Mouse (Mus musculus): ENCODE results near the gene Cst9. TPM values are rescaled to one million over a fixed set of nuclear protein-coding genes. Genes with fewer than 3 reads are reported as not detected.

Gene Cst9
- polyA plus RNA-seq (2012): not detected in 2 replicates

GRCm38 (mm10) chr2:148834912-148835311 is at the start of gene Cst9:
Cst9 (plus strand) TSS chr2:148835147.
- Histone ChIP-seq H3K4me1 (ENCODE audit: control insufficient read depth) (no peaks in the 10 kb centered on the region), H3K4me3 (replicated peaks) (no peak within 1 kb of the TSS), H3K36me3 (ENCODE audit: control insufficient read depth) (no peaks in the 10 kb centered on the region), H3K27me3 (ENCODE audit: control insufficient read depth) (no peaks in the 10 kb centered on the region), H3K9me3 (ENCODE audit: control insufficient read depth, low read length) (no peaks in the 10 kb centered on the region)
- TF ChIP-seq TAL1 (IDR thresholded peaks at IDR 0.05; ENCODE audit: low read length) (no peak), GATA1 (IDR thresholded peaks at IDR 0.05; ENCODE audit: low read length) (no peak)

GRCm38 (mm10) chr2:148789142-148789541 is 45.8 kb upstream of the Cst9 start, which contains the start of gene Cst12:
Cst12 (plus strand) TSS chr2:148789361.
- H3K27me3 ChIP-seq (ENCODE audit: control insufficient read depth): no peaks in the 10 kb centered on the region
- no peaks in the 10 kb centered on the region for H3K36me3 ChIP-seq (ENCODE audit: control insufficient read depth)
- no peaks in the 10 kb centered on the region for H3K4me1 ChIP-seq (ENCODE audit: control insufficient read depth)
- TF ChIP-seq TAL1 (IDR thresholded peaks at IDR 0.05; ENCODE audit: low read length) (no peak), GATA1 (IDR thresholded peaks at IDR 0.05; ENCODE audit: low read length) (no peak)
- peaks cover 3% of the 10 kb centered on the region for H3K9me3 ChIP-seq (ENCODE audit: control insufficient read depth, low read length)
- H3K4me3 ChIP-seq (replicated peaks): no peak within 1 kb of the TSS

GRCm38 (mm10) chr2:148798485-148798884 is 36.5 kb upstream of the Cst9 start, which contains the start of gene Cst8:
Cst8 (plus strand) TSS chr2:148798785.
- Histone ChIP-seq H3K36me3 (ENCODE audit: control insufficient read depth) (no peaks in the 10 kb centered on the region), H3K4me1 (ENCODE audit: control insufficient read depth) (no peaks in the 10 kb centered on the region), H3K4me3 (replicated peaks) (no peak within 1 kb of the TSS), H3K9me3 (ENCODE audit: control insufficient read depth, low read length) (no peaks in the 10 kb centered on the region), H3K27me3 (ENCODE audit: control insufficient read depth) (no peaks in the 10 kb centered on the region)
- no peak for TF ChIP-seq TAL1 (IDR thresholded peaks at IDR 0.05; ENCODE audit: low read length)
- TF ChIP-seq GATA1 (IDR thresholded peaks at IDR 0.05; ENCODE audit: low read length): no peak

DNA sequence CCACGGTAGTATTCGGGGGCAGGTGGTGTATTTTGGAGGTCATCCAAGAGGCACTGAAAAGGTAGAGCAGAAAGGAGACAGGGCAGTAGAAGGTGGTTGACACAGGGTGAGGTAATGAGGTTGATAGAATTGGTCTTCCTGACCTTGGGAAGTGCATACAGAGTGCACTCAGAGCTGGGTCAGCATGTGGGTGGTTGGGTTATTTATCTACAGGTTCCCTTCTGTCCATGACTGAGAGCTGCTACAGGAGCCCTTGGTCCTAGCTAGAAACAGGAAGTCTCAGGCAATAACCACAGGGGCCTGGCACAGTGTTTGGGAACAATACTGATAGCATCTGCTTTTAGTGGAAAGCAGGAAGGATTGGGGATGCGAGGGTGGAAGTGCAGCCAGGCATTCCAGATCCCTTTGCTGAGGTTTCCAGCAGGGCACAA is 33.4 kb upstream of the Cst9 start:
- H3K9me3 ChIP-seq (ENCODE audit: control insufficient read depth, low read length): no peaks in the 10 kb centered on the region
- no peaks in the 10 kb centered on the region for H3K36me3 ChIP-seq (ENCODE audit: control insufficient read depth)
- no peaks in the 10 kb centered on the region for H3K4me1 ChIP-seq (ENCODE audit: control insufficient read depth)
- TF ChIP-seq TAL1 (IDR thresholded peaks at IDR 0.05; ENCODE audit: low read length) (no peak), GATA1 (IDR thresholded peaks at IDR 0.05; ENCODE audit: low read length) (no peak)
- no peak overlapping the region for H3K4me3 ChIP-seq (replicated peaks)
- no peaks in the 10 kb centered on the region for H3K27me3 ChIP-seq (ENCODE audit: control insufficient read depth)

DNA sequence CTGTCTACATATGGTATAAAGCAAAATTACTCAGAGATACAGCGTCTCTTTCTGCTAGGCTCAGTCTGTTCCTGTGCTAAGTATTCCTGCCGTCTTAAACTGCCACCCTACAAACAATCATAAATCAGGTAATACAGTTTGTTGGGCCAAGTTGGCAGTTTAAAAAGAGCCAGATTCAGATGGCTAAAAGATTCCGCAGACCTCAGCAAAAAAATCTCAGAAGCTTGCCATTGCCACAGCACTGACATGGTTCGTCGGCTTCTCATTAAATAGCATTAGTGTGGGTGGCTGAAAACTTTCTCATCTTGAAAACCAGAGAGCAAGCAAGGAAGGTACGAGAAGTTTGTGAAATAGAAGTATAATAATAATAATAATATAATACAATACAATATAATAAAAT is 28.3 kb upstream of the Cst9 start:
- Histone ChIP-seq H3K4me3 (replicated peaks) (no peak overlapping the region), H3K27me3 (ENCODE audit: control insufficient read depth) (no peaks in the 10 kb centered on the region), H3K36me3 (ENCODE audit: control insufficient read depth) (no peaks in the 10 kb centered on the region), H3K4me1 (ENCODE audit: control insufficient read depth) (no peaks in the 10 kb centered on the region), H3K9me3 (ENCODE audit: control insufficient read depth, low read length) (no peaks in the 10 kb centered on the region)
- no peak for TF ChIP-seq GATA1 (IDR thresholded peaks at IDR 0.05; ENCODE audit: low read length)
- TF ChIP-seq TAL1 (IDR thresholded peaks at IDR 0.05; ENCODE audit: low read length): no peak

DNA sequence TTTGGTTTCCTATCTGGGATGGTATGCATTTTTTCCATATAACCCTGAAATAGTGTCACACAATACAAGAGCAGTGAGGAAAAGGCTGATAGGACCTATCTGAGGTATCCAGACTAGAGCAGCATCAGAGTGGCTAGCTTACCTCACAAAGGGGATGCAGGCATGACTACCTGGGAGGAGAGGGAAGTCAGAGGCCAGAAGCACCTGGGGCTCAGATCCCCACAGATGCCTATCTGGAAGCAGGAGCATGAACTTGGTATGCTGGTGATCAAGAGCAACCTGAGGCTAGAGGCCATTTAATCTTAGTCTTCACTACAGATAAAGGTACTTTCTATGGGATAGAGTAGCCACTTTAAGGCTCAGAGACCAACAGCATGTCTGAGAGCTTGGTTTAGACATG is 15.0 kb upstream of the Cst9 start, which contains the start of gene Cst13:
Gene Cst13, plus strand, starts transcription at position 173 of the 400 bp plus-strand sequence.
- H3K27me3 ChIP-seq (ENCODE audit: control insufficient read depth): no peaks in the 10 kb centered on the region
- no peak for TF ChIP-seq TAL1 (IDR thresholded peaks at IDR 0.05; ENCODE audit: low read length)
- TF ChIP-seq GATA1 (IDR thresholded peaks at IDR 0.05; ENCODE audit: low read length): no peak
- no peaks in the 10 kb centered on the region for H3K36me3 ChIP-seq (ENCODE audit: control insufficient read depth)

GRCm38 (mm10) chr2:148825986-148826385 is 9.0 kb upstream of the Cst9 start:
- no peak for TF ChIP-seq TAL1 (IDR thresholded peaks at IDR 0.05; ENCODE audit: low read length)
- TF ChIP-seq GATA1 (IDR thresholded peaks at IDR 0.05; ENCODE audit: low read length): no peak
- no peaks in the 10 kb centered on the region for H3K4me1 ChIP-seq (ENCODE audit: control insufficient read depth)

More for the DNA sequence above, 15.0 kb upstream of the Cst9 start, which contains the start of gene Cst13:
- Histone ChIP-seq H3K4me1 (ENCODE audit: control insufficient read depth) (no peaks in the 10 kb centered on the region), H3K9me3 (ENCODE audit: control insufficient read depth, low read length) (no peaks in the 10 kb centered on the region), H3K4me3 (replicated peaks) (no peak within 1 kb of the TSS)

GRCm38 (mm10) chr2:148838075-148838777 is 3.3 kb downstream of the Cst9 start:
- TF ChIP-seq TAL1 (IDR thresholded peaks at IDR 0.05; ENCODE audit: low read length) (no peak), GATA1 (IDR thresholded peaks at IDR 0.05; ENCODE audit: low read length) (no peak)

More at GRCm38 (mm10) chr2:148825986-148826385, 9.0 kb upstream of the Cst9 start:
- no peaks in the 10 kb centered on the region for H3K36me3 ChIP-seq (ENCODE audit: control insufficient read depth)
- H3K9me3 ChIP-seq (ENCODE audit: control insufficient read depth, low read length): no peaks in the 10 kb centered on the region
- H3K27me3 ChIP-seq (ENCODE audit: control insufficient read depth): no peaks in the 10 kb centered on the region
- H3K4me3 ChIP-seq (replicated peaks): no peak overlapping the region

DNA sequence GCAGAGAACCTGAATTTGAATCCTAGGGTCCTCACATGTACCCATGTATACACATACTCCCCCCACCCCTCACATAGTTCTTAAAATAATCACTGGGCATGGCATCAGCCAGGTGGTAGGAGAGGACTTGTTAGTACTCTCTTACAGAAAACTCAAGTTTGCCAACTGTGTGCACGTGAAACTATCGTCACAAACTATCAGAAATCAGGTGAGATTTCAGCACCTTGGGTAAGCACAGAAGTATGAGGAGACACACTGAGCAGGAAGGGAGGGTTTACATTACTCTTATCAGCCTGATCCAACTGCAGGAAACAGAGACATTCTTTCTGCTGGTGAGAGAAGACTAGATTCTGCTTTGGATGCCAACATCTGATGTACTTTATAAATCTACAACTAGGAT is 4.3 kb downstream of the Cst9 start:
- H3K27me3 ChIP-seq (ENCODE audit: control insufficient read depth): no peaks in the 10 kb centered on the region
- H3K4me3 ChIP-seq (replicated peaks): no peak overlapping the region
- TF ChIP-seq GATA1 (IDR thresholded peaks at IDR 0.05; ENCODE audit: low read length) (no peak), TAL1 (IDR thresholded peaks at IDR 0.05; ENCODE audit: low read length) (no peak)
- H3K36me3 ChIP-seq (ENCODE audit: control insufficient read depth): no peaks in the 10 kb centered on the region
- no peaks in the 10 kb centered on the region for H3K4me1 ChIP-seq (ENCODE audit: control insufficient read depth)
- H3K9me3 ChIP-seq (ENCODE audit: control insufficient read depth, low read length): no peaks in the 10 kb centered on the region

More at GRCm38 (mm10) chr2:148838075-148838777, 3.3 kb downstream of the Cst9 start:
- Histone ChIP-seq H3K4me3 (replicated peaks) (no peak overlapping the region), H3K36me3 (ENCODE audit: control insufficient read depth) (no peaks in the 10 kb centered on the region), H3K27me3 (ENCODE audit: control insufficient read depth) (no peaks in the 10 kb centered on the region), H3K9me3 (ENCODE audit: control insufficient read depth, low read length) (no peaks in the 10 kb centered on the region), H3K4me1 (ENCODE audit: control insufficient read depth) (no peaks in the 10 kb centered on the region)

All from erythroblast, embryonic 14.5 days (primary cell).